Mouse (Mus musculus) macrophage (primary cell): ENCODE data around the gene Insig2. TPM values are rescaled to one million over a fixed set of nuclear protein-coding genes. Genes with fewer than 3 reads are reported as not detected.
A peak's percentile ranks its signal among the peaks of the same experiment; 100 is the strongest.

Source experiments
- H3K27ac ChIP-seq: fragments of 350-480 bp; formaldehyde crosslinking; 2 replicates; pipeline ENCODE4 v1.9.0; 2021
- H3K36me3 ChIP-seq: fragments of 350-480 bp; formaldehyde crosslinking; 2 replicates; pipeline ENCODE4 v1.9.0; 2021; ENCODE audit errors: inconsistent target
- H3K4me3 ChIP-seq: fragments of 350-480 bp; formaldehyde crosslinking; 2 replicates; pipeline ENCODE4 v1.9.0; 2021; ENCODE audit errors: inconsistent target
- H3K79me2 ChIP-seq: fragments of 350-480 bp; formaldehyde crosslinking; 2 replicates; pipeline ENCODE4 v1.9.0; 2021; ENCODE audit errors: inconsistent target
- WGBS: methylation state at CpG from one replicate; pipeline ENCODE4 v1.1.7; 2026; ENCODE audit warnings: inconsistent platforms; ENCODE audit not compliant: missing documents; 5-methylcytosine and 5-hydroxymethylcytosine counted together
- polyA plus RNA-seq: library from polyadenylated mRNA; stranded (reverse); fragments of 250-400 nt; gene quantifications from 3 replicates; pipeline ENCODE4 v1.2.4, GENCODE M21; 2018; ENCODE audit warnings: inconsistent platforms

Gene Insig2
- polyA plus RNA-seq, 1 experiment from 2014 or later, result 12.8 TPM

DNA sequence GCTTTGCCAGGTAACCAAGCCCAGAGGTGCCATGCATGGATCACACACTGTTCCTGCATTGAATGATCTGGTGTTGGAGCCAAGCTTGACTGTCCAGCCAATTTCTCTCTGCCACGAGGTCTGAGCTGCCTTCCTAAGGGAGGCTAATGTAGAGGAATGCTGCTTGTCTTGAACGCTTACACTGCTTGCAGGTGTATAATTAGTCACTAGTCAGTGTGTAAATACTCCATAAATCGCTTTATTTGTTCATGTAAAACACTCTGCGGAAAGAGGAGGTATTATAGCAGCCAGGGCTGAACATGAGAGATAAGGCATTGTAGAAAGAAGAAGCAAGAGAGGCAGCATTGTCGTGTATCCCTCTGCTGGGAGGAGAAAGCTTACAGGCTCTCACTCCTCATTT, 11.6 kb upstream of the Insig2 start:
- Histone ChIP-seq H3K36me3 (no peaks in the 10 kb centered on the region), H3K4me3 (no peak overlapping the region), H3K79me2 (no peaks in the 10 kb centered on the region), H3K27ac (no peak overlapping the region)
- 69% methylated on average over 5 of the region's 5 CpGs for WGBS

DNA sequence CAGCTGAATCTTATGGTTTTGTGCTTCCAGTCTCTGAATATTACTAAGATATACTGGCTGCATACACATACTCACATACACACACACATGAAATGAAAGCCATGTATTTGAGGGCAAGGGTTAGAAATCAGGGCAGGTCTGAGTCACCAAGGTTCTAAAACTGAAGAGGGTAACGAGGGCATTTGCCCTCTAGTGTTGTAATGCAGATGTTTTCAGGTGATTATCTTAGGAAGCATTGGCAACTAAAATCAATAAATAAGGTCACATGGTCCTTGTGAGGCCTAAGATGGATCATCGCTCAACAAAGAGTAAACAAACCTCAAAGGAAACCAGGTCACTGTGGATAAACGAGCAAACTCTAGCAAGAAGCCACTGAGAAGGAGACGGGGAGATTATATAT, 3.4 kb upstream of the Insig2 start:
- Histone ChIP-seq H3K79me2 (no peaks in the 10 kb centered on the region), H3K27ac (no peak overlapping the region), H3K4me3 (no peak overlapping the region), H3K36me3 (no peaks in the 10 kb centered on the region)
- WGBS, result 91% methylated on average over 4 of the region's 4 CpGs

DNA sequence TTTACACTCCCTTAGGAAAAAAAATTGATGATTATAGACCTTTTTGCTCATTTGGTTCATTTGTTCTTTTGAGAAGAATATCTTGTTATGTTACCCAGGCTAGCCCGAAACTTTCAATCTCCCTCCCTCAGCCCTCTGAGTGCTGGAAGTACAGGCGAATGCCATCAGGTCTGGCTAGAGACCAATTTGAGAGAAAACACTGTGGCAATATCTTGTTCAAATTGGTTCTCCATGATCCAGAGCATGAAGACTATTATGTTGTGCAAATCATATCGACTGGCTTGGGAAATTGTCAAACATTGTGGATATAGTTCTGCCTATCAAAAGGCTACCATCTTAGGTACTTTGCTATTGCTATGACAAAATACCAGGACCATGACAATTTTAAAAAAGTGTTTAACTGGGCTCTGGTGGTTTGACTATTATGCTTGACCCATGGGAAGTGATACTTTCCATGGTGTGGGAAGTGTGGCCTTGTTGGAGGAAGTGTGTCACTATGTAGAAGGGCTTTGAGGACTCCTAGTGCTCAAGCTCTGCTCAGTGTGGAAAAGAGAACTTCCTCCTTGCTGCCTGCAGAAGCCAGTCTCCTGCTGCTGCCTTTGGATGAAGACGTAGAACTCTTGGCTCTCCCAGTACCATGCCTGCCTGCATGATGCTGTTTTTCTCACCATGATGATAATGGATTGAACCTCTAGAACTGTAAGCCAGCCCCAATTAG, 1.8 kb upstream of the Insig2 start:
- H3K27ac ChIP-seq, result no peak overlapping the region
- WGBS, result 95% methylated on average over 4 of the region's 4 CpGs
- H3K4me3 ChIP-seq, result no peak overlapping the region
- H3K79me2 ChIP-seq, result no peaks in the 10 kb centered on the region
- no peaks in the 10 kb centered on the region for H3K36me3 ChIP-seq

DNA sequence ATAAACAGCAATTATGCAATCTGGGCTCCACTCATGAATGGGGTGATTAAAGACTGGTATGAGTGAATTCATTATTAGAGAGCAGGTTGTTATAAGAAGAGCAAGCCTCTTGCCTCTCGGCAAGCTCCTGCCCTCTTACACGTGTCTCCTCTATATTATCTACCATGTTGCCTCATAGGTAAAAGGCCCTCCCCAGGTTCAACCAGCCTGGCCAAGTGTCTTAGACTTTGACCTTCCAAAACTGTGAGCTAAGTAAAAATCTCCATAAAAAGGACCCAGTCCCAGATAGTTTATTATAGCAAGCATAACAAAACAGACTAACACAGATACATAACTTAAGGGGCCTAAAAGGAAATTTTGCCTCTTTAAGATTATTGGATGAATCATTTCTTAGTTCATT, 1.8 kb downstream of the Insig2 start:
- Histone ChIP-seq H3K36me3 (no peaks in the 10 kb centered on the region), H3K79me2 (peaks cover 19% of the 10 kb centered on the region), H3K4me3 (no peak overlapping the region), H3K27ac (no peak overlapping the region)
- 100% methylated on average over 2 of the region's 2 CpGs for WGBS

DNA sequence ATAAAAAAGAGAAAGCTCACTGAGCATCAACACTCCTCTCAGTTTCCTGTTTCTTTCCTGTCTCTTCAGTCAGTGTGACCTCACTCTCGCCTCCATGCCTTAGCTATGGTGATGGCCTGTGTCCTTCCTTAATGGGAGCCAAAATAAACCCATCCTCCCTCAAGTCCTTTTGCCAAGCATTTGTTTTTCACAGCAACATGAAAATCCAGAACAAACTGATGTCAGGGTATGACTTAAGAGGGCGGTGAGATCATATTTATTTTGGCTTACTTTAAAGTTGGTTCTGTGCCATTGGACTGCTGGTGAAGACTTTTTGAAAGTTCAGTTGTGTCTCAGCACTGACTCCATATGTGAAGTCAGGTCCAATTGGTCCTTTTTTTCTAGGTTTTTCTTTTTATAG, 3.0 kb downstream of the Insig2 start:
- Histone ChIP-seq H3K36me3 (no peaks in the 10 kb centered on the region), H3K4me3 (no peak overlapping the region), H3K79me2 (peaks cover 31% of the 10 kb centered on the region), H3K27ac (peak overlapping the region; percentile 83)
- WGBS, result 69% methylated on average over 2 of the region's 2 CpGs

DNA sequence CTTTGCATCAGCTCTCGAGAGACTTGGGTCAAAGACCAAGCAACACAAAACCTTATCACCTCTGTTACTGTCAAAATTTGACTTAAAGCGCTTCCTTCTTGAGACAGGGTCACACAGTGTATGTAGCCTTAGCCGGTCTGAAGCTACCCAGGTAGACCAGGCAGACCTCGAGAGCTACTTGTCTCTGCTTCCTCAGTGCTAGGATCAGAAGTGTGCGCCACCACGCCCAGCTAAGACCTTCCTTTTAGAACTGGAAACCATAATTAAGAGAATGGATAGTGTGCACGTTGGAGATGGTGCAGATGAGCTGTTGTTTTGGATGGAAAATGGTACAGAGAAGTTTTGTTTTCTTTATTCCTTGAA, 4.2 kb downstream of the Insig2 start:
- Histone ChIP-seq H3K27ac (peak overlapping the region; percentile 83), H3K36me3 (no peaks in the 10 kb centered on the region), H3K4me3 (peak overlapping the region; percentile 99), H3K79me2 (peaks cover 43% of the 10 kb centered on the region)
- WGBS, result 0% methylated on average over 7 of the region's 7 CpGs

DNA sequence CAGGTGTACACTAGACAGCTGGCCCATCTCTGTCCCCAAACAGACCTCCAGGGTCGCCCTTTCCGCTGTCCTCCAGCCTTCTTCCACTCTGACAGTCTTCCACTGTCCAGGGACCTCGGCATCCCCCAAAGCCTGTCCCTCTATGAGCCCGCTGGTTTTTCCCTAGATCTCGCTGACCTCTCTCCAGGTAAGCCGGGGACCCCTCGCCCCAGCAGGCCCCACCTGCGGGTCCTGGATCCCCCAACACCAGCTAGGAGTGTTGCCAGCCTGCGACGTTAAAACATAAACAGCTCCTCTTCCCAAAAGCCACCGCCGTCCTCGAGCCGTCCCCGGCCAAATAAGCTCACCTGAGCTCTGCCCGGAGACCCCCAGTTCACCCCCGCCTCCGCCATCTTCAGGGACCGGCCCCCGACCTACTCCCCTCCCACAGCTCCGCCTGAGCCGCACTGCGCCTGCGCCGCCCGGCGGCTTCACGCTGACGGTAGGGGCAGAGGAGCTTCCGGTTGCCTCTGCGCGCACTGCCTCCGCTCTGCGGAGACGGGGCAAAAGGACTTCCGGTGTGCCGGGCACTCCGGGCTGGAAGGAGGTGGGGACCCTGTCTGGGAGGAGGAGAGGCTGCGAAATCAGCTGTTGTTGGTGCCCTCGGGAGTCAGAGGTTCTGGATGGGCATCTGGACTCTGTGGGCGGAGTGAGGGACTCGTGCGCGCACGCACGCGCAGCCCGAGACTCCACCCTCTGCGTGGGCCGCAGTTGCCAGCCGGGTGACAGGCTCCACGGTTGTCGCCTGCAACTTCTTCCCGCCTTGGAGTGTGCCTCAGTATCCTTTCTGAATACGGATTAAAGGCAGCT, 4.8 kb downstream of the Insig2 start:
- WGBS, result 1% methylated on average over 52 of the region's 55 CpGs
- H3K79me2 ChIP-seq, result peaks cover 49% of the 10 kb centered on the region
- H3K36me3 ChIP-seq, result no peaks in the 10 kb centered on the region
- H3K4me3 ChIP-seq, result peak overlapping the region; percentile 99
- peak overlapping the region; percentile 83 for H3K27ac ChIP-seq

DNA sequence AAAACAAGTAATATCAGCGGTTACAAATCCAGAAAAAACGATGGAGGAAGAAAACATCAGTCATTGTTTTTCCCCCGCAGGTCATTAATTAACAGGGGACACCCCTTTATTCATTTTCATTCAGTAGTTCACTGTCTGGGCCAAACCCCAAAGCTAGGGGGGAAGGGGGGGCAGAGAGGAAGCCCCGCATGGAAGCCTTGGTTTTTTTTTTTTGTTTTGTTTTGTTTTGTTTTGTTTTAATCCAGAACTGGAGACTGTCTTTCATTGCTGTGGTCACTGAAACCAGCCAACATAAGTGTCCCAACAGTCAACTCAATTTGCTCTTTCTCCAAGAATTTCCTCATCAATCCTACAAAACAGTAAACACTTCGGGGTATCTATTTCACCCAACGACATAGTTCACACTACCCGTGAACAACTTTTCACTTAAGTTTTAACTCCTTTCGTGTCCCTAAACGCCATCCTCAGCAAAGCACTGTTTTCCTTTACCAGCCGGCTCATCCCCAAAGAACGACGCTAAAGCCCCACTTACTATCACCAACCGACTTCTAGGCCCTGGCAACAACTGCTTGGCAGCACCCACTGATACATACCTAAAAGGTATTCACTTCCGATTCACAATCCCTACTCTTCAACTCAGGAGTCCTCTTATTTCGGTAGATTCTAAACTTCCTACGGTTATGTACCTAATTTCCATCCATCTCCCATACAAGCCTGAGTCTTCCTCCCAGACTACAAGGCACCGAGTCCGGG, 5.6 kb downstream of the Insig2 start:
- H3K36me3 ChIP-seq, result no peaks in the 10 kb centered on the region
- peak overlapping the region; percentile 83 for H3K27ac ChIP-seq
- peak overlapping the region; percentile 99 for H3K4me3 ChIP-seq
- WGBS, result 16% methylated on average over 18 of the region's 18 CpGs
- peaks cover 57% of the 10 kb centered on the region for H3K79me2 ChIP-seq

DNA sequence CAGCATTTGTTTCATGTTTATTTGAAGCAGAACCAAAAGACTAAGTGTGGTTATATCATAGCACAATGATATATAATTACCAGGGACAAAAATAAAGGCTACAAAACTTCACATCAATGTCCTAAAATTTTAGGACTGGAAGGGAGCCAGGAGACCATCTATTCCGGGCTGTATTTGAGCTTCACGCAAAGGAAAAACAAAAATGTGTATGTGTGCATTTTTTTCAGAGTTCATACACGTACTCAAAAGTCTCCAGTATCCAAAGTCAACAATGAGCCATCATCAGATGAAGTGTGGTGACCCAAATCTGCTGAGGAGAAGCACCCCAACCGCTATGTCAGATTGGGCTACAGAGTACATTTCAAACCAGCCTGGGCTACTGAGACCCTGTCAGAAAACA, 8.9 kb downstream of the Insig2 start:
- H3K27ac ChIP-seq, result no peak overlapping the region
- WGBS, result 96% methylated on average over 4 of the region's 4 CpGs
- H3K36me3 ChIP-seq, result no peaks in the 10 kb centered on the region
- no peak overlapping the region for H3K4me3 ChIP-seq
- H3K79me2 ChIP-seq, result peaks cover 87% of the 10 kb centered on the region

DNA sequence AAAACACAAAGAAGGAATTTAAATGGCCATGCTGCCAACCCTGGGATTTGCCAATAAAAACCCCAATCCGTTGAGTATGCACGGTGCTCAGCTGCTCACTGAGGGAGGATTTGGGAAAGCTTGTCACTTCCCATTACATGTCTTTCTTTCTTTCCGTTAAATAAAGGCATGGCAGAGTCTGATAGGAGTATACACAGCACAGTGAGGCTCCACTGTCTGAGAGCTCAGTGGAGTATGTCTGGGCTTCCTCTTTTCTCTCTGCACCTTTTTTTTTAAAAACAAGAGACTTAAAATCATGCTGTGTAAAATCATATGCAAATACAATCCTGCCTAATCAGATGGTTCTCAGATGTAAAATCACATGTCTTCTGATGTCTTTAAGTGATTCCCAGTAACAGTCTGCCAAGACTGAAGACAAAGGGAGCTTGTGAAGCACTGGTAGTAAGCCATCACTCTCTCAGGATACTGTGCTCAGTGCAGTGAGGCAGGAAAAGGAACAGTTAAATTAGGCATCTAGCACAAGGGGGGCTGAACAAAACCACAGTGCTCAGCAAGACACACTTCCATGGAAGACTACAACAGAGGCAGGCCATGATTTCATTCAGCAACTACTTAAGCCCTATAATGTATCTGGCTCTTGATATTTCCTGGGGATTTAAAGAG, 17.5 kb downstream of the Insig2 start:
- Histone ChIP-seq H3K36me3 (no peaks in the 10 kb centered on the region), H3K4me3 (no peak overlapping the region), H3K79me2 (peaks cover 11% of the 10 kb centered on the region; the same call in 1 of the 2 replicates), H3K27ac (peak overlapping the region; percentile 13; the same call in 1 of the 2 replicates)
- WGBS, result 12% methylated on average over 3 of the region's 3 CpGs

DNA sequence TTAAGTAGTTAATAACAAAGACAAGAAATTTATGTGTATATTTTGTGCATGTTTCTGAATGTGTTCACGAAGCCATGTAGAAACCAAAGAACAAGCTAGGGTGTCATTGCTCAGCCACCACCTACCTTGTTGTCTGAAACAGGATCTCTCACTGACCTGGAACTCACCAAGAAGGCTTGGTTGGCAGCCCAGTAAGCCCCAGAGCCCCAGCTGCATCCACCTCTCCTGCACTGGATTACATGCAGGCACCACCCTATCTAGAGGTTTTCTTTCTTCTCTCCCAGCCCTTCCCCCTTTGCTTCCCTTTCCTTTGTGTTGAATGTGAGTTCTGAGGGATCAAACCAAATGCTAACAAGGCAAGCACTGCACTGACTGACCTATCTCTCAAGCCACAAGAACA, 19.2 kb downstream of the Insig2 start:
- 100% methylated on average over 1 of the region's 1 CpGs for WGBS
- Histone ChIP-seq H3K4me3 (no peak overlapping the region), H3K79me2 (no peaks in the 10 kb centered on the region), H3K27ac (no peak overlapping the region), H3K36me3 (no peaks in the 10 kb centered on the region)

DNA sequence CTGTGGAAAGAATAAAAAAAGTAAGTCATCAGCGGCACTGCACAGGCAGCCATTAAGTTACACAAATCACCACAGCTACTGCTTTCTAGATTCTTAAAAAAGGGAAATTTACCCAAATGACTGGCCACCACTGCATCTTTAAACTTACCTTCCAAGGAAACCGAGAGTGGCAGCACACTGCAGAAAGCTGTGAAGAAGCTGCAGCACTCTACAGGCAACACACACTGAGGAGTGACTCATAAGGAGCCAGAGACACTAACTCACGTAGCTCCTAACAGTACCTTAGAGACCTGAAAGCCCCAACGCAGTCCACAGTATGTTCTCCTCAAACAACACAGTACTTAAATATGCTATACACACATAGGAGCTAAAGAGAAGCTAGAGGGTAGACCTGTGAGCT, 20.1 kb downstream of the Insig2 start:
- Histone ChIP-seq H3K36me3 (no peaks in the 10 kb centered on the region), H3K4me3 (no peak overlapping the region), H3K27ac (no peak overlapping the region), H3K79me2 (no peaks in the 10 kb centered on the region)
- WGBS, result 97% methylated on average over 4 of the region's 4 CpGs

DNA sequence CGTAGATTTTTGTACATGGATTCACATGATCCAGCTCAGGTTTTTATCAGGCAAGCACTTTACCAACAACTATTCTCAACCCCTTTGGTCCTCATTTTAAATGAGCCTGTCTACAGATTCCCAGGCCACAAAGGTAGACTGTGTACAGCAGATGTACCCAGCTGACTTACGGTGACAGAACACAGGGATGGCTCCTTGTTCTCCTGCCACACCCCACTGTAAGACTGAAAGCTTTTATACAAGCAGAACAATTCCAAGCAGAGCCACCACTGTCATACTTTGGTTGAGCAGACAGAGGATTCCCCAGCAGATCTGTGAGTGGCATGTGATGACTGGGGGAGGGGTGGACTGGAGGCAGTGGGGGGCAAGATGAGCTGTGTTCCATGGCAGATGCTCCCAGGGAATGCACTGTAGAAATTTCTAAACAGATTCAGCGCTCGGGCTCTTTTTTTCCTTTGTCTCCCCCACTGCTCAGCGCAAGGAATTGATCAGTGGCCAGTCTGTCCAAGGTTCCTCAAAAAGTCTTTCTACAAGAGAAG, 35.6 kb downstream of the Insig2 start:
- Histone ChIP-seq H3K4me3 (no peak overlapping the region), H3K36me3 (no peaks in the 10 kb centered on the region), H3K79me2 (no peaks in the 10 kb centered on the region), H3K27ac (no peak overlapping the region)
- 89% methylated on average over 5 of the region's 5 CpGs for WGBS

DNA sequence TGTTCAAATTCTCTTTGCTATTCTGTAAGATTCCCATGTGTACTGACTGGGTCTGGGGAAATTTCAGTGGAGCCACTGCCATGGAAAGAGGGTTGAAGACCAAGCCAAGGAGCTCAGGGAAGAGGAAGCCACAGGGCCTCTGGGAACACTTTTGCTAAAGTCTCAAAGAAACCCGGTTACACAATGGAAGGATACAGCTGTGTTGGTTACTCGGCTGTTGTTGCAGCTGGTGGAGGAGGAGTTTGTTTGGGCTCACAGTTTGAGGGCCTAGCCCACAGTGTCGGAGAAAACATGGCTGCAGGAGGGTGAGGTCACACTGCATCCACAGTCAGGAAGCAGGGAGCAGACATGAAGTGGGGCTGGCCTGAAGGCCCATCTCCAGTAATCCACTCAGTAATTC, 38.8 kb downstream of the Insig2 start:
- H3K36me3 ChIP-seq, result no peaks in the 10 kb centered on the region
- no peak overlapping the region for H3K4me3 ChIP-seq
- WGBS, result 56% methylated on average over 3 of the region's 3 CpGs
- H3K79me2 ChIP-seq, result no peaks in the 10 kb centered on the region
- H3K27ac ChIP-seq, result no peak overlapping the region
